Mouse (Mus musculus): ENCODE measurements around the gene Cfap43. TPM values are rescaled to one million over a fixed set of nuclear protein-coding genes. Genes with fewer than 3 reads are reported as not detected.

The Cfap43 gene
- polyA plus RNA-seq, 1 experiment from 2014 or later: 0.11 TPM

DNA sequence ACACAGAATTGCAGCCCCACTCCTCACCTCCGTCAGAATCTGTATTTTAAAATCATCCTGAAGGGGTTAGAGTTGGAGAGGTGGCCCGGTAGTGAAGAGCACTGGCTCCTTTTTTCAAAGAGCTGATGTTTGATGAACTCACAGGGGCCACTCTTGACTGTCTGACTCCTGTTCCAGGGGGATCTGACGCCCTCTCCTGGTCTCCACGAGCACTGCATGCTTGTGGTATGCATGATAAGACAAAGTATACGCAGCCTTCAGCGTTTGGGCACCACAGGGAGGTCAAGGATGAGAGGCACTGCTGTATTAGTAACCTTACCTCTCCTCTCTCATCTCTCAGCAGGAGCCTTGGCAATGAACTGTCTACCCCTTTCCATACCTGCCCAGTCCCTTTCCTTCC lies 19.1 kb downstream of the Cfap43 start:
- WGBS: 65% methylated on average over 6 of the region's 6 CpGs
- no peak overlapping the region for H3K4me3 ChIP-seq (ENCODE audit: low read depth, low read length)
- DNase-seq (ENCODE audit: low spot score): no peak
- no peak overlapping the region for H3K27ac ChIP-seq (ENCODE audit: low read depth)
- peaks cover 32% of the 10 kb centered on the region for H3K36me3 ChIP-seq (ENCODE audit: control insufficient read depth, insufficient read depth, low read length)
- H3K27me3 ChIP-seq (replicated peaks; ENCODE audit: control insufficient read depth, insufficient read depth, low read length): no peaks in the 10 kb centered on the region
- H3K4me1 ChIP-seq (replicated peaks; ENCODE audit: control insufficient read depth, insufficient read depth, low read length): peaks cover 15% of the 10 kb centered on the region
- no peak overlapping the region for H3K9ac ChIP-seq (ENCODE audit: low read length)
- no peak for ATAC-seq (replicated peaks; ENCODE audit: low FRiP score, low TSS enrichment, low read depth)
- H3K4me2 ChIP-seq (ENCODE audit: low read length): no peak overlapping the region
- no peaks in the 10 kb centered on the region for H3K9me3 ChIP-seq (ENCODE audit: control insufficient read depth, low read length)

DNA sequence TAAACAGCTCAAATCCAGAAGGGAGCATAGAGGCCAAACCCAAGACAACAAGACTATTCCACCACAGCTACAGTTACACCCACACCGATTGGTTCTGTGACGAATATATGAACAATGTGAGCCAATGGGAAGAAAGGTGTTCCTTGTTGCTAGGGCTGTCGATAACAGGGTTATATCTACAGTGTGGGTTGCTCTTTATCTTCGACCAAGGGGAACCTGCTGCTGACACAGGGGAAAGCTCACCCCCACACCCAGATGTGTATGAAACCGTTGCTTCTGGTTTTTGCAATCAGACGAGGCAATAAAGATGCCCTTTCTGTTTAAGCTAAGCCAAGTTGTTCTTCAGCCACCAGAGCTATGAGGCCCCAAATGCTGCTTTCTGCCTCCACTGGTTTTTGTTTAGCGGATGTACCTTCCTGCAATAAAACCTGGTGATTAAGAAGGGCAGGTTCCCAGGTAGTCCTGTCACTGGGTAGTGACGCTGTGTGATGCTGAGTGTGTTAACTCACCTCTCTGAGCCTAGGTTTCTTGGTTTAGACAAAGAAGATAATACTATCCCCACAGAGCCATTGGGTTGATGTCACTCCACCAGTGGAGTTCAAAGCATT lies 20.5 kb downstream of the Cfap43 start:
- ATAC-seq (replicated peaks; ENCODE audit: low FRiP score, low TSS enrichment, low read depth): no peak
- H3K27ac ChIP-seq (ENCODE audit: low read depth): no peak overlapping the region
- WGBS: 77% methylated on average over 8 of the region's 8 CpGs
- H3K4me2 ChIP-seq (ENCODE audit: low read length): no peak overlapping the region
- peaks cover 47% of the 10 kb centered on the region for H3K36me3 ChIP-seq (ENCODE audit: control insufficient read depth, insufficient read depth, low read length)
- no peak for DNase-seq (ENCODE audit: low spot score)
- H3K4me1 ChIP-seq (replicated peaks; ENCODE audit: control insufficient read depth, insufficient read depth, low read length): peaks cover 15% of the 10 kb centered on the region
- no peaks in the 10 kb centered on the region for H3K9me3 ChIP-seq (ENCODE audit: control insufficient read depth, low read length)
- H3K27me3 ChIP-seq (replicated peaks; ENCODE audit: control insufficient read depth, insufficient read depth, low read length): no peaks in the 10 kb centered on the region
- no peak overlapping the region for H3K4me3 ChIP-seq (ENCODE audit: low read depth, low read length)
- no peak overlapping the region for H3K9ac ChIP-seq (ENCODE audit: low read length)

DNA sequence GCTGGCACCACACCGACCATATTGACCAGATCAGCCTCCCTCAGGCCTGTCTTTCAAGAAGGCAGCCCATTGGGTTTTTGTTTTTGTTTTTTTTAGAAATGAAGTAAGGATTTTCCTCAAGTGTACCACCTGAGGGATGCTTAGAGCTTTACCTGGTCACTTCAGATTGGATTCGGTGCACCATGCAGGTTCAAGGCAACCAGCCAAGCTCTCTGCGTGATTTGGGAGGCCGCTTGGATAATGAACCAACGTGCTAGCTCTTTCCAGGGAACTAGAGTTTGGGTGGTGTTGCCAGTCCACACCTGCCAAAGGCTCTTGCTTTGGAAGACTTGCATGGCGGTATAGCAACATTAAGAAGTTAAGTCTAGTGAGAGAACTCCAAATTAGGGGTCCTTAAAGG lies 26.0 kb downstream of the Cfap43 start:
- 91% methylated on average over 6 of the region's 6 CpGs for WGBS
- no peak for ATAC-seq (replicated peaks; ENCODE audit: low FRiP score, low TSS enrichment, low read depth)
- peaks cover 47% of the 10 kb centered on the region for H3K36me3 ChIP-seq (ENCODE audit: control insufficient read depth, insufficient read depth, low read length)

GRCm38 (mm10) chr19:47891562-47892312 lies 27.4 kb downstream of the Cfap43 start:
- H3K9me3 ChIP-seq (ENCODE audit: control insufficient read depth, low read length): no peaks in the 10 kb centered on the region
- no peak for DNase-seq (ENCODE audit: low spot score)
- H3K27me3 ChIP-seq (replicated peaks; ENCODE audit: control insufficient read depth, insufficient read depth, low read length): no peaks in the 10 kb centered on the region
- H3K27ac ChIP-seq (ENCODE audit: low read depth): peak overlapping the region; percentile 75
- H3K4me1 ChIP-seq (replicated peaks; ENCODE audit: control insufficient read depth, insufficient read depth, low read length): peaks cover 30% of the 10 kb centered on the region
- H3K4me2 ChIP-seq (ENCODE audit: low read length): no peak overlapping the region
- peaks cover 38% of the 10 kb centered on the region for H3K36me3 ChIP-seq (ENCODE audit: control insufficient read depth, insufficient read depth, low read length)
- H3K9ac ChIP-seq (ENCODE audit: low read length): no peak overlapping the region
- peak; percentile 21 for ATAC-seq (replicated peaks; ENCODE audit: low FRiP score, low TSS enrichment, low read depth)
- 51% methylated on average over 11 of the region's 11 CpGs for WGBS
- H3K4me3 ChIP-seq (ENCODE audit: low read depth, low read length): no peak overlapping the region

More for the DNA sequence above, 26.0 kb downstream of the Cfap43 start:
- no peak overlapping the region for H3K4me3 ChIP-seq (ENCODE audit: low read depth, low read length)
- peaks cover 27% of the 10 kb centered on the region for H3K4me1 ChIP-seq (replicated peaks; ENCODE audit: control insufficient read depth, insufficient read depth, low read length)
- H3K9me3 ChIP-seq (ENCODE audit: control insufficient read depth, low read length): no peaks in the 10 kb centered on the region
- DNase-seq (ENCODE audit: low spot score): no peak
- no peak overlapping the region for H3K27ac ChIP-seq (ENCODE audit: low read depth)
- H3K27me3 ChIP-seq (replicated peaks; ENCODE audit: control insufficient read depth, insufficient read depth, low read length): no peaks in the 10 kb centered on the region
- H3K4me2 ChIP-seq (ENCODE audit: low read length): no peak overlapping the region
- H3K9ac ChIP-seq (ENCODE audit: low read length): no peak overlapping the region

DNA sequence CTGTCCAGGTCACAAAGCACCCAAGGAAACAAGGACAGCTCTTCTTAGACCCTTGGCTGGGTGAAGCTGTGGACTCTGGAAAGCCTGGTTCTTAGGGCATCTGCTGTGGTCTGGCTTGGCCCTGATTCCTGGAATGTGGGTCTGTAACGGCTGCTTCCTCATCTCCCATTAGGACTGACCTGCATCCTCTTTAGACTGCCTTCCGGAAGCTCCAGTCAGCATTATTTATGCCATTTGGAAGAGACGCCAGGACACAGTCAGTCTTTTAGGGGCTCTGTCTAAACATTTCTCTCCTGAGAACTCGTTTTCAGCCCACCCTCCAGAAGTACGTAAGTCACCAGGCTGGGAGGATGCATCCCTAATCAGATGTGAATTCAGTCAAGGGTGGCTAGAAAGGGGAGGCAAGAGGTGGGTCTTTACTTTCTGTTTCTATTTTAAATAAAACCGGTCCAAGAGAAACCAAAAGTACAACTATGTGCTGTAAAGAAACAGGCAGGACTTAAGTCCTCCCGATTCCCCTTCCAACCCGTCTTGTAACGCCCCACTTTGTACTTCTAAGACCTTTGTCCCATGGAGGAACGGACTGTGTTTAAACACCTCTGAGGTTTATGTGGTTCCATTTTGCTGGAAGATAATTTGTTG lies 28.5 kb downstream of the Cfap43 start:
- H3K9me3 ChIP-seq (ENCODE audit: control insufficient read depth, low read length): no peaks in the 10 kb centered on the region
- peak overlapping the region; percentile 20 for H3K4me2 ChIP-seq (ENCODE audit: low read length)
- ATAC-seq (replicated peaks; ENCODE audit: low FRiP score, low TSS enrichment, low read depth) (no peak), DNase-seq (ENCODE audit: low spot score) (no peak)
- WGBS: 30% methylated on average over 10 of the region's 10 CpGs
- no peaks in the 10 kb centered on the region for H3K27me3 ChIP-seq (replicated peaks; ENCODE audit: control insufficient read depth, insufficient read depth, low read length)
- H3K4me1 ChIP-seq (replicated peaks; ENCODE audit: control insufficient read depth, insufficient read depth, low read length): peaks cover 41% of the 10 kb centered on the region
- H3K36me3 ChIP-seq (ENCODE audit: control insufficient read depth, insufficient read depth, low read length): peaks cover 27% of the 10 kb centered on the region
- H3K4me3 ChIP-seq (ENCODE audit: low read depth, low read length): no peak overlapping the region
- H3K27ac ChIP-seq (ENCODE audit: low read depth): peak overlapping the region; percentile 75
- peak overlapping the region; percentile 1; the same call in 1 of the 2 replicates for H3K9ac ChIP-seq (ENCODE audit: low read length)

DNA sequence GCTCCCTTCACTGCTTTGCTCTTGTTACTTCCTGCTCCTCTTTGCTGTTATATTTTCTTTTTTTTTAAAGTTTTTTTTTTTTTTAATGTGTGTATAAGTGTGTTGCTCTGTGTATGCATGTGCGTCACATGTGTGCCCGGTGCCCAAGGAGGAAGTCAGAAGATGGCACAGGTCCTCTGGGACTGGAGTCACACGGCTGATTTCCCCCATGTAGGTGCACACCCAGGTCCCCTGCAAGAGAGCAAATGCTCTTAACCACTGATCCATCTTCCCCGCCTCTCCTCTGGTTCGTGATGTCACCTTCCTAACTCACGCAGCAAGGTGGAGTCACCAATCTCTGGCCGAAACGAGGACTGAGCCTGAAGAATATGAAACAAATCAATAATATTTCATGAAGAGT lies 31.1 kb downstream of the Cfap43 start:
- 94% methylated on average over 8 of the region's 8 CpGs for WGBS
- Histone ChIP-seq H3K27me3 (replicated peaks; ENCODE audit: control insufficient read depth, insufficient read depth, low read length) (no peaks in the 10 kb centered on the region), H3K36me3 (ENCODE audit: control insufficient read depth, insufficient read depth, low read length) (0 out of 2 replicates have a peak, but pooled peaks cover under 1% of the 10 kb centered on the region)

GRCm38 (mm10) chr19:47887417-47887816 lies 31.7 kb downstream of the Cfap43 start:
- ATAC-seq (replicated peaks; ENCODE audit: low FRiP score, low TSS enrichment, low read depth) (no peak), DNase-seq (ENCODE audit: low spot score) (no peak)
- H3K4me3 ChIP-seq (ENCODE audit: low read depth, low read length): no peak overlapping the region
- H3K9ac ChIP-seq (ENCODE audit: low read length): no peak overlapping the region
- peaks cover 43% of the 10 kb centered on the region for H3K4me1 ChIP-seq (replicated peaks; ENCODE audit: control insufficient read depth, insufficient read depth, low read length)
- no peaks in the 10 kb centered on the region for H3K27me3 ChIP-seq (replicated peaks; ENCODE audit: control insufficient read depth, insufficient read depth, low read length)
- H3K9me3 ChIP-seq (ENCODE audit: control insufficient read depth, low read length): no peaks in the 10 kb centered on the region
- H3K36me3 ChIP-seq (ENCODE audit: control insufficient read depth, insufficient read depth, low read length): no peaks in the 10 kb centered on the region
- 96% methylated on average over 10 of the region's 10 CpGs for WGBS
- H3K4me2 ChIP-seq (ENCODE audit: low read length): no peak overlapping the region
- no peak overlapping the region for H3K27ac ChIP-seq (ENCODE audit: low read depth)

More for the DNA sequence above, 31.1 kb downstream of the Cfap43 start:
- ATAC-seq (replicated peaks; ENCODE audit: low FRiP score, low TSS enrichment, low read depth): no peak
- no peak overlapping the region for H3K27ac ChIP-seq (ENCODE audit: low read depth)
- peaks cover 45% of the 10 kb centered on the region for H3K4me1 ChIP-seq (replicated peaks; ENCODE audit: control insufficient read depth, insufficient read depth, low read length)
- no peak overlapping the region for H3K4me3 ChIP-seq (ENCODE audit: low read depth, low read length)
- no peaks in the 10 kb centered on the region for H3K9me3 ChIP-seq (ENCODE audit: control insufficient read depth, low read length)
- H3K9ac ChIP-seq (ENCODE audit: low read length): no peak overlapping the region
- no peak overlapping the region for H3K4me2 ChIP-seq (ENCODE audit: low read length)
- no peak for DNase-seq (ENCODE audit: low spot score)

GRCm38 (mm10) chr19:47886617-47887016 lies 32.5 kb downstream of the Cfap43 start:
- DNase-seq (ENCODE audit: low spot score): no peak
- H3K27me3 ChIP-seq (replicated peaks; ENCODE audit: control insufficient read depth, insufficient read depth, low read length): no peaks in the 10 kb centered on the region
- H3K4me2 ChIP-seq (ENCODE audit: low read length): no peak overlapping the region
- no peak overlapping the region for H3K27ac ChIP-seq (ENCODE audit: low read depth)
- peaks cover 35% of the 10 kb centered on the region for H3K4me1 ChIP-seq (replicated peaks; ENCODE audit: control insufficient read depth, insufficient read depth, low read length)
- 46% methylated on average over 7 of the region's 7 CpGs for WGBS
- no peaks in the 10 kb centered on the region for H3K36me3 ChIP-seq (ENCODE audit: control insufficient read depth, insufficient read depth, low read length)
- H3K9me3 ChIP-seq (ENCODE audit: control insufficient read depth, low read length): no peaks in the 10 kb centered on the region
- H3K9ac ChIP-seq (ENCODE audit: low read length): no peak overlapping the region
- ATAC-seq (replicated peaks; ENCODE audit: low FRiP score, low TSS enrichment, low read depth): no peak
- H3K4me3 ChIP-seq (ENCODE audit: low read depth, low read length): no peak overlapping the region

Data from intestine, embryonic 14.5 days (tissue).